Mouse (Mus musculus) heart, adult 2 months (tissue): ENCODE results near the gene Hrh1.

Experiments used
- CTCF ChIP-seq: fragments of 200-600 bp; IDR thresholded peaks from 2 replicates; pipeline ENCODE4 v1.8.1; 2022; ENCODE audit warnings: antibody characterized with exemption, mild to moderate bottlenecking, moderate library complexity
- EP300 ChIP-seq: fragments of 200-500 bp; IDR thresholded peaks from 2 replicates; pipeline ENCODE4 v1.6.1; 2011; ENCODE audit warnings: low read depth, low read length, control low read depth; ENCODE audit not compliant: insufficient read depth

DNA sequence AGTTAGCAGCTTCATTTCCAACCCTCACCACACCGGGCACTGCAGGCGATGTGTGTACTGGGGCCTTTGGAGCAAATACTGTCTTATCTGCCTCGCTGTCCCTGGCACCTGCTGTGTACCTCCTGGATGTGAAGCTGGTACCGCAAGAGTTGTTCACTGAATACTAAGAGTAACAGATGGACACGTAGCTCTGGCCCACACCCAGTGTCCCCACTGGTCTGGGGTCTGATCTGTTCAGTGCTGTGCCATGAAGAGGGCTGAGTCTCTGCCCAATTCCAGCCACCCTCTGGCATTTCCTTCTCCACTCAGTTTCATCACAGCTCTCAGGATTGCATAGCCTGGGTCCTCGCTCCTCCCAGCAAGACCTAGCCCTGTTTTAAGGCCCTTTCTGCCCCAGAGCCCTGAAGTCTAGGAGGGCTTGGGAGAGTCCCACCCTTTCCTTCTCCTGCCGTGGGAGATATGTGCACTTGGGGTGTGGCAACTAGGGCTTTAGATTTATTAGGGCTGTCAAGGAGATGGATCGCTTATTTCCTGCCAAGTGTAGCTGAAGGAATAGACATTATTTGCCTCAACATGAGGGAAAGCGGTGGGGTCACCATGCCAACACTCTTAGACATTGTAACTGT is 25.4 kb downstream of the Hrh1 start:
- TF ChIP-seq EP300 (no peak), CTCF (no peak)
